Mouse (Mus musculus) ES-E14 (cell line): ENCODE results near the gene Gm40193.

Experiments
- CHD2 ChIP-seq: IDR thresholded peaks from 2 replicates; pipeline ENCODE4 v1.6.1; 2014; ENCODE audit warnings: mild to moderate bottlenecking, low read depth, low read length, inconsistent platforms
- HCFC1 ChIP-seq: IDR thresholded peaks from 2 replicates; pipeline ENCODE4 v1.6.1; 2012; ENCODE audit warnings: low read length, inconsistent platforms, borderline replicate concordance; ENCODE audit not compliant: insufficient read depth
- MAFK ChIP-seq: IDR thresholded peaks from 2 replicates; pipeline ENCODE4 v1.6.1; 2014; ENCODE audit warnings: mild to moderate bottlenecking, low read depth, low read length, inconsistent platforms; ENCODE audit not compliant: insufficient read depth
- ZNF384 ChIP-seq: IDR thresholded peaks from 2 replicates; pipeline ENCODE4 v1.6.1; 2012; ENCODE audit warnings: low read depth, low read length, inconsistent platforms

GRCm38 (mm10) chr11:70511242-70511641, 21.5 kb downstream of the Gm40193 start:
- TF ChIP-seq HCFC1 (no peak), MAFK (no peak), CHD2 (no peak), ZNF384 (no peak)
